Mouse (Mus musculus) lung, postnatal 25 days (tissue): ENCODE data around the gene Fam131c.

ENCODE experiments used
- DNase-seq: peaks from one replicate; pipeline ENCODE4 v3.0.0; 2022; ENCODE audit warnings: low spot score

Gene Fam131c

DNA sequence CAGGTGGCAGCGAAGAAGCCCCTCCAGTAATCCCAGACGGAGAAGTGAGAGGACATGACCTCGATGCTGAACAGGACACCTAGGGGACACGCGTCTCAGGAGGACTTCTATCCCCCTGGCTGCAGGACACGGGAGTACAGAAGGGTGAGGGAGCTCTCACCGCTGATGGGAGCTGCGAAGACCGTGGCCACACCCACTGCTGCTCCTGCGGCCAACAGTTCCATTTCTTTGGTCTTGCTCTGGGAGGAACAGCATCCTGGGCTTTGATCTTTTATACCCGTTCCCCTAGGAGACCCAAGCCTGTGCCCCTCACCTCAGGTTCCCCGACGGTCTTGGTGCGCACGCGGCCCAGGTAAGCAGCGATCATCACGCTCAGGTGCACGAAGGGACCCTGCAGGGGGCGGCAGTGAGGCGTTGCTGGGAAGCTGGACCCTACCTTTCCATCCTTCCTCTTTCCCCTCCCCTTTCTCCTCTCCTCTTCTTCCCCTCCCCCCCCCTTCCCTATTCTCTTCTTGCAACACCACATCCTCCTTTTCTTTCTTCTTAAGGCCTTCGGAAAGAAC is 43.5 kb downstream of the Fam131c start:
- DNase-seq, result no peak

DNA sequence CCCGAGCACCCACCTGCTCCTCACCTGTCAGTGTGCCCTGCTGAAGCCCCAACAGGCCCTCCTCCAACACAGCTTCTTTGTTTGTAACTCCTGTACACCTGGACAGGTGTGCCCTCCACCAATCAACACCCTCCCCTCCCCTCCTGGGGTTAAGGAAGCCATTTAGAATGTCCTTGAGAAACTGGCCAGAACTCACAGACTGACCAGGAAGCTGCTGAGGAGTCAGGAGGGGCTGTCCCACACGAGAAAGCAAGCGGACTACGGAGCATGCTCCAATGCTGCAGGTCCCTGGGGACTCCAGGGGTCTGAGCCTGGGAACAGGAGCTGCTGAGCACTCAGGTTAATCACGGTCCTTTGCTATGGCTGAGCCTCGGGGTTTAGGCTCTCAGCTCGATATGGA is 47.9 kb downstream of the Fam131c start, which contains the start of gene Clcnkb:
Clcnkb (minus strand) TSS at position 91 of the 400 bp plus-strand sequence.
- no peak for DNase-seq

DNA sequence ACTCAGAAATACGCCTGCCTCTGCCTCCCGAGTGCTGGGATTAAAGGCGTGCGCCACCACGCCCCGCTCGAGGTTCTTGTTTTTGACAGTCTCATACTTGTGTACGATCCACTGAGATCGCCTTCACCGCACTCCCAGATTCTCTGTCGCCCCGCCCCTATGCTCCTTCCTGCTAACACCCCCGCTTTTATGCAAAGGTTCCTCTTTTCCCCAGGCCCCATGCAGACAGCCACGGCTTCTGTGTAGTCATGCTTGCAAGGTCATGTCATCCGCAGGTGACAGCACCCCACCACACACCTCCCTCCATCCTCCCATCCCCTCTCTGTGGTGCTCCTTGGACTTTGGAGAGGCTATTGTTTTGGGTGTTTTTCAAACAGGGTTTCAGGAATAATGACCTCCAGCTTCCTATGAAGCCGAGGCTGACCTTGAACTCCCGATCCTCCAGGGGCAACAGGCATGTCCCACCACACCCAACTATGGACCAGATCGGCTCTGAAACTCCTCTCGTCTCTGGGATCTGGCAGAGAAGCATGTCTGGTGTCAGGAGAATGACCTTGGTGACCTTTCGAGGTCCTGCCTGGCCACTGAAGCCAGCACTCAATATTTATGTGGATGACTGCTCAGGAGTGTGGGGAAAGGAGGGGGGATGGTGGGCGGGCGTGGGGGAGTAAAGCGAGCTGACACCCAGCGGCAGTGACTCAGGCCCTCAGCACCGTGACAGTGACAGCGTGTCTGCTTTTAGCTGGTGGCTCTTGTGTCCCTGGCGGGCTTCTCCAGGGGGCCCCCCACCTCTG is 51.6 kb downstream of the Fam131c start:
- no peak for DNase-seq

DNA sequence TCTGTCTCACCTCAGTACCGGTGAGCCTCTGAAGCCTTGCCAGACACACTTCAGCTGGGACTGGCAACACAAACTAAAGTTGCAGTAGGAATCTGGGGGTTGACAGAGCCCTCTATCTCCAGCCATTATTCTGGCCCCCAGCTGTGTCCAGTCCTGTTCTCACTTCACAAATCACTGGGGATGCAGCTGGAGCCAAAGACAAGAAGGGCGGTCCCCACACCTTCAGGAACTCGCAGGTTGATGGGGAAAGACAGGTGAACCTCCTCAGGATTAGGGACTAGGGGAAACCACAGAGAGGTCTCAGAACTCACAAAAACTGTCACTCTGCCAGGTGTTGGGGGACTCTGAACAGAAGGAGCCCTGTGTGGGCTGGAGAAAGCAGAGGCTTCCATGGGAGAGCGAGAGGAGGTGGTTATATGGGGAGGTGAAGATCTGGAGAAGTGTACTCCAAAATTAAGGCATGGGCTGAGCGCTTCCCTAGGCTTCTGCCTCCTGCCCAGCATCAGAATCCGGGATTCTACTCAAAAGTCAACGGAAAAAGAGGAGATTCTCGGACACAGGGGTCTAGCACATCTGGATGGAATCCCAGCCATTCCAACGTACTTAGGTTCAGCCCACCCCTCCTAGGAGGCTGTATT is 52.3 kb downstream of the Fam131c start, which contains the start of gene Hspb7:
Hspb7 (plus strand) TSS at position 588 of the 638 bp plus-strand sequence.
- no peak for DNase-seq

DNA sequence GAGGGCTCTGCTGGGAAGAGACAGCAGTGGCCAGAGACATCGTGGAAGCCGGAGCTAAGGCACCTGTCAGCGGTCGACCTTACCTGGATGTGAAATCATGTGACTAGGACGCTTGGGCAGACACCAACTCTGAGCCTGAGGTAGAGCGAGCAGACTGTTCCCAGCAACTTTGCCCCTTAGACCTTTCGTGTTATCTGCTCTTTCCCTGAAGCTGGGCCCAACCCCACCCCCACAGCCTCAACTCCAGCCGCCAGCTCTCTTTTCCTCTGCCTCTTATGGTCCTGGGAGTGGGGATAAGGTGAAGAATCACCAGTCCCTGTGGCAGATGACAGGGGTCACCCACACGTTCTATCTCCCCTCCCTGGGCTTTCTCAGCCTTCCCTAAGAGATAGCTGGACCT is 52.9 kb downstream of the Fam131c start:
- DNase-seq, result no peak

DNA sequence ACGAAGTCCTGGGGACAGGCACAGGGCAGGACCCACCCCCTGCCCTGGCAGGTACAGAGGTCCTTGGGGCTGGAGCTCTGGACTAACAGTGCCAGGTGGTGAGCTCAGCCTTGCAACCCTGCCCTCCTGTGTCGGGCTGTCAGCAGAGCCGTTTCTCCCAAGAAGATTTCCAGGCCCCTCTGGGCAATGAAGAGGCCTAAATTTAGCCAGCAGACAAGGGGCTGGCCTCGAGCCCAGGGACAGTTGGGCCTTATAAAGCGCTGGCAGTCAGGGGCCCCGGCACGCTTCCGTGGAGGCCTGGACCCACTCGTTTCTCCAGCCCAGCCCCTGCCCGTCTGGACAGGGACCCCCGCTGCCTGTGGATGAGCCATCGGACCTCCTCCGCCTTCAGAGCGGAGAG is 53.4 kb downstream of the Fam131c start:
- DNase-seq, result no peak

DNA sequence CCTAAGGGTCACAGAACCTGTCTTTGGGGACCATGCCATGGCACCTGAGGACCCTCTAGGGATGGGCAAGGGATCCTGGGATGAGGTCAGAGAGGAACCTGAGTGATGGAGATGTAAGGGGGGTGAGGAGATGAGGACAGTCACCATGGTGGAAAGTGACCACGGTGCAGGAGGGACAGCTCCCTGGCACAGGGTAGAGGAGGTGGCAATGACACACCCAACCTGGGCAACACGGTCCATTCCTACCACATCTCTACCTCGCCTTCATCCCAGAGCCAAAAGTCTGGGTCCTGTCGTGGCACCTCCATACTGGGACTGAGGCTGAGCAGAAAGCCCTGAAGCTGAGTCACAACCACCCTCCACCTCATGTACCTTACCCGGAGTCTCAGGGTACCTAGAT is 54.8 kb downstream of the Fam131c start:
- no peak for DNase-seq

DNA sequence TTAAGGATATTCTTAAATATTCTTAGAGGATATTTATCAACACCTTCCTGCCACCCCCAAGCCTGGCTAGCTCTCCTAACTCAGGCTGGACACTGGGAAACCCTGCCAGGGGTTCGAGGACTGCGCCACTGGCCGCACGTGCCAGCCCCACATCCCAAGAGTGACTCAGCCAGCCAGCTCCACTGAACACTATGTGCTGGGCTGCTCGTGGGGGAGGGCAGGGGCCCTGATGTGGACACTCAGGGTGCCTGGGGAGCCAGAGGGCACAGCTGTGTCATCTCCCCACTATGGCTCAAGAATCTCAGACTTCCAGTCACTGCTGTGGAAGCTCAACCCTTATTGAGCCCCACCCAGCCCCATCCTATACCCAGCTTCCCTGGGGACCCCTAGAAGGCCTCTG is 55.3 kb downstream of the Fam131c start:
- DNase-seq, result no peak

DNA sequence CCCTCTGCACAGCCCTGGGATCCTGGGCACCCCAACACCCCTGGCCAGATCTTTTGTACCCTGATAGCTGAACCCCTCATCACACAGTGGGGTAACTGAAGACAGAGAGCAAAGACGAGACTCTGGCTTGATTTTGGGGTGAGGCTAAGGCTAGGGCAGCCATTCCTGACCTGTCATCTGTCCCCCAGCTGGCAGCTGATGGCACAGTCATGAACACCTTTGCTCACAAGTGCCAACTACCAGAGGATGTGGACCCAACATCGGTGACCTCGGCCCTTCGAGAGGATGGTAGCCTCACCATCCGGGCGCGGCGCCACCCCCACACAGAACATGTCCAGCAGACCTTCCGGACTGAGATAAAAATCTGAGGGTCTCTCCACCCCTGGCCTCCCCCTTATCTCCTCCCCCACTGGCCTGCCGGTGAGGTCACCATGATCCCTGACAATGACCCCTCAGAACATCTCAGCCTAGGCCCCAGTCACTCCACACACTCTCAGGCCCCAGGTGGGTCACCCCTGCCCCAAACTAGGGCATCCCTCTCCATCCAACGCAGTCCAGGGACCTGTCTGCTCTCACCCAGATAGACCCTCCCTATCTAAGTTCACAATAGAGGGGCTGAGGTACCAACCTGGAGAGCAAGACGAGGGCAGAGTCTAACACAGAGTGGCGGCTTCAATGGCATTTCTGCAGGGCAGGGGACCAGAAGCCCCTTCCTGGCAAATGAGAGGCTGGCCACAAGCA is 55.8 kb downstream of the Fam131c start:
- DNase-seq, result no peak

DNA sequence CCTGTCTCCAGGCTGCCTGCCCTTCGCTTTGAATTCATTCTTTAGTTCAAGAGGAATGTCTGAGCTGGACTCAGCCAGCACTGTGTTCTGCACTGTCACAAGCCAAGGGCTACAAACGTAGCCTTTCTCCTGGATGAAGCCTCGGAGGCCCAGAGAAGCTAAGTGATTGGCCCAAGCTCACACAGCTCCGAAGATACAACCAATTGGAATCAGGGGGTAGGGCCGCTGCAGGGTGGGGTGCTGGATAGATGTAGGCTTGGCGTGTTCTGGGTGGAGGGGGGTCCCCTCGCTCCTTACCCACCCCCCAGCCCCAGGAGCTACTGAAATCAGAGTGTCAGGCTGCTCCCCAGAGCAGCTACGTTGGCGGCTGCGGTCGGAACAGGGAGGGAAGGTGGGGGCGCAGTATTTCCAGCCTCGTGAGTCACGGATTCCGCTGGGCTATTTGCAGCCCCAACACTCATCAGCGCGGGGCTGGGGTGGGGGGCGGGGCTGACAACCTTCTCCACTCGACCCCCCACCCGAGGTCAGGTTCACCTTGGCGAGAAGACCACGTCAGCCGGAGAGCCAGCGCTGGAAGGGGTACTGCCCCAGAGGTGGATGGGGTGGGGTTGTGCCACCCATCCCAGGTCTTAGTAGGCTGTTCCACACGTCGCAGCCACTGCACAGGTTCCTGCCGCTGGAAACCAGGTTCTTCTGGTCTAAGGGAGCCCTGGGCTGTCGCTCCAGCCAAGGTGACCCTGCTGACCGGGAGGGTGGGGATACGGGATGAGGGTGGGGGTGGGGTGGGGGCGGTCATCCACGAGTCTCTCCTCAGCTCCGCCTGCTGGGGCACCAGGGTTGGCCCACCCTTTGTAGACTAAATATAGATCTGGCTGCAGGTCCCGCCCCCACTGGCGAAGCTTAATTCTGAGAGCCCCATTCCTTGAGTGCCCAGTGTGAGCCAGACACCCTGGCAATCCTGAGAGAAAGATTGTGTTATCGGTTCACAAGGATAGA is 57.8 kb downstream of the Fam131c start:
- DNase-seq, result no peak

DNA sequence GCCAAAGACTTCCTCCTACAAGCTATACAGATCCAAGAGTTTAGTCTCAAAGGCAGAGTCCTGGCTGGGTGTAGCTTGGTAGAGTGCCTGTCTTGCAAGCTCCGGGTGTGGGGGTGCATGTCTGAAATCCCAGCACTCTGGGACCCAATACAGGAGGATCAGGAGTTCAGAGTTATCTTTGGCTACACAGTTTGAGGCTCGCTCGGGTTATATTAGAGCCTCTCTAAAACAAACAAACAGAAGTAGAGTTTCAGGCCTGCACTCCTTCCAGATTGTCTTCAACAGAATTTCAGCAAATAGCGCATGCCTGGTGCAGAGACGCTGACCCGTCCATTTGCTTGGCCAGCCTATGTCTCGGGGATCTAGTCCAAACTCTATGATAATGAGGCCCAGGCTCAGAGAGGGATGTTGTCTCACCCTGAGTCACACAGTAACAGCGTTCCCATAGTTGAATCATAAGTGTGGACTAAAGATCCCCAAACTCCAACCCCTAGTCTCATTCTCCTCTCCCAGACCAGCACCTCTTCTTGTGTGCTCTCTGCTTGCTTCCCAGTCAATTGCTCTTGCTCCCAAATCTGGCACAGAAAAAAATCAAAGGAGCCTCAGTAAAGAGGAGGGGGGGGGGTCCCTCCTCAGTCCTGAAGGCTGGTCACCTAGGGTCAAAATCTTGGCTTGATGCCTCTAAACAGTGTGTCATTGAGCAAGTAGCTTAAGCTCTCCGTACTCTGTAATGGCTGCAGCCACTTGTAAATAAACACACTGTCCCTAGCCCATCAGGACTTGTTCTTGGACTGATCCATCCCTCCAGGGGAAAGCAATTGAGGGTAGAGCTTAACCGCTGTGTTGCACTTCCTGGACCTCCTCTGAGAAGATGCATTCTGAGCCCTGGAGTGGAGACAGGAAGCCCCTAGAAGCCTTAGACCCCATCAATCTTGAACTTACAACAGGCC is 59.1 kb downstream of the Fam131c start:
- DNase-seq, result no peak

DNA sequence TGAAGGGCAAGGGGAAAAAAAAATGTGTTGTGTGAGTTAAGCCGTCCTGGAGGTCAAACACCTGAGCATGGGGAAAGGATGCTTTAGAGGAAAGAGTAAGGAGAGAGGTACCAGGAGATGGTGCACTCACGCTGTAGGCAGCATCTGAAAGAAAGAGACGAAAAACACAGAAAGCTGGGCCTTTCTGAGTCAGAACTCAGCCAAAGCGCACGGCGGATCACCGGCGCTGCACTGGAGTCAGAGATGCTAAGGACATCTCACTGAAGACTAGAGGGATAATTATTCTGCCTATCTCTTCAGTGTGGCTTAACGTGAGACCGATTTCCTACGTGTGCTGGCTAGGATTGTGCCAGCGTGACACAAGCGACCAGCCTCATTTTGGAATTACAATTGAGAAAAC is 59.9 kb downstream of the Fam131c start:
- no peak for DNase-seq

DNA sequence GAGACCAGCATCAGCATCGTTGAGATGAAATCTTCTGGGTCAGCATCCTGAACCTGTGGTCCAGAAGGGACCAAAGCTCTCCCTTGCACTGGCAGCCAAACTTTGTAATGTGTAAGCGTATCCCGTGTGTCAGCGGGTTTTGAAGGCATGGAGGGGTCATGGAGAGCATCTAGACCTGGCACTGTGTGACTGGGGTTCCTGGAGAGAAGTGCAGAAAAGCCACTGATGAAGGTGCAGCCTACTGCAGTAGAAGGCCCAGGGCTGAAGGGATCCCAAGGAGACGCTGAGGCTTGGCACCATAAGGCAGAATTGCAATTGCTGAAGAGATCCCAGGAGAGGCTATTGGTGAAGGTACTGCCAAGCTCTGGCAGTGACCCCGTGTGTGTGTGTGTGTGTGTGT is 61.4 kb downstream of the Fam131c start:
- no peak for DNase-seq

DNA sequence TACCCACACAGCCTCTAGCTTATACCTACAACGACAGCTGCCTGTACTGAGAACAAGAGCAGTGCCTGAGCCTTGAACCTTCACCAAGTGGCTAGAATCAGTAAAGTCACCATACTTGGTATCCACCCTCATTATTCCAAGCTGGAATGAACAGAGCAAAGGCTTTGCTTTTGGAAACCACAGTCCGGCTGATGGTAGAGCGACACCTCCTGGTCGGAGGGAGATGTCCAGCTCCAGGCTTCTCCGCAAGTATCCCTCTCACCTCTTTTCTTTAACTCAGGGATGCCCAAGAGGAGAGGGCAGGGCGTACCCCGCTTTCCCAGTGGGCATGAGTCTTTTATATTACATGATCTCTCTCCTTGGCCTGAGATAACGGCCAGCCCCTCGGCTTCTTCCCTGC is 61.8 kb downstream of the Fam131c start:
- DNase-seq, result no peak

DNA sequence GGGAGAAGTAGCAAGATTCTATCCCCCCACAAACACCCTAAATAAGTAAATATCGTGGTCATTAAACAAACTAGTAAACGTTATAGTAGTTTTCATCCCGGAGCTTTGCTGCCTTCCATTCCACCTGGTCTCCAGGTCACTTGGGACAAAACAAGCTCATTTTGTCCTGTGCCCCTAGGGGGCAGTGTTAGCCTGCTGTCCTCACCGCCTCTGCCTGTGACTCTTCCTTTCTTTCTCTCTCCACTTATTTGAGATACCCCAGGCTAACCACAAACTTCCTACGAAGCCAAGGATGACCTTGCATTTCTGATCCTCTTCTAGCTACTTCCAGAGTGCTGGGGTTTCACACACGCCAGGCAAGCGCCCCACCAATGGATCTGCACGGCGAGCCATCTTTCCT is 63.0 kb downstream of the Fam131c start:
- DNase-seq, result peak; percentile 72

DNA sequence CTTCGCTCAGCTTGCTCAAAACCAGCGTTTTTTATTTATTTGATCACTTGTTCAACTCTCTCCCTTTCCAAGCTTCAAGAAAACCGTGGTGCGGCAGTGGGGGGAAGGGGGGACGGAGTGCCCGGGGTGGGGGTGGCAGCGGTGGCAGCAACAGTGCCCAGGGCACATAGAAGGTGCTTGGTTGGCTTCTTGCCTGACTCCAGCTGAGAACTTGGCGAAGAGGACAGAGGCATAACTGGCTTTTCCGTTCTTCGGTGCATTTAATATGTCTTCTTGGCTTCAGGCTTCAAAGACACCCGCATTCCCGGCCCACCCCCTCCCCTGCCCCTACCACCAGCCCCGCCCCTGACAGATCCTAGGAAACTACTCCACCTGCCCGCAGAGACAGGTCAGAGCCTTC is 64.6 kb downstream of the Fam131c start:
- DNase-seq, result no peak

DNA sequence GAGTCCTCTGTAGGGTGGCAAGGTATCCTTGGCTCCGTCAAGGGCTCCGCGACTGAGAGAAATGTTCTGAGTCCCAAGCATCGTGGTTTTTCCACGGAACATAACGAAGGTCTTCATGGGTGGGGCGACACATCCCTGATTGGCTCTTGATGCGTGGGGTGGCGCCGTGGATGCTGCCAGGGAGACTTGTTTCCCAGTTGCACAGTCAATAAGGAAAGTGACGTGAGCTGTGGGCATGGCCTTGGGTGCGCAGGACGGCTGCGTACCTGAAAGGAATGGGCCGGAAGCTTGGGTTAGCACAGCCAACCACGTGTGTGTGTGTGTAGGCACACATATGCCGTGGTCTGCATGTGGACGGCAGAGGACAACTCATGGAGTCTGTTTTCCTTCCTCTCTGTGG is 65.2 kb downstream of the Fam131c start:
- no peak for DNase-seq
